Mouse (Mus musculus) limb, embryonic 10.5 days (tissue): Measurements from ENCODE around the gene Ccl28. TPM values are rescaled to one million over a fixed set of nuclear protein-coding genes. Genes with fewer than 3 reads are reported as not detected.
"Not testable (repeated sequence)": the region's sequence is repeated elsewhere in the genome, so short reads cannot be mapped to it uniquely, and the experiment has no call there.

Experiments
- DNase-seq: peaks from one replicate; pipeline ENCODE4 v3.0.0-alpha.2; 2017; ENCODE audit warnings: low spot score
- H3K27ac ChIP-seq: fragments of 300-500 bp; sonication (generic); 2 replicates; pipeline ENCODE4 v1.5.1; 2016; ENCODE audit warnings: mild to moderate bottlenecking
- H3K27me3 ChIP-seq: fragments of 300-500 bp; sonication (generic); 2 replicates; pipeline ENCODE4 v1.6.1; 2016; ENCODE audit warnings: low read depth, mild to moderate bottlenecking; ENCODE audit not compliant: poor library complexity, severe bottlenecking
- H3K36me3 ChIP-seq: fragments of 300-500 bp; sonication (generic); 2 replicates; pipeline ENCODE4 v1.6.1; 2016; ENCODE audit warnings: mild to moderate bottlenecking, moderate library complexity
- H3K4me1 ChIP-seq: fragments of 300-500 bp; sonication (generic); 2 replicates; pipeline ENCODE4 v1.6.1; 2016
- H3K4me3 ChIP-seq: fragments of 300-500 bp; sonication (generic); 2 replicates; pipeline ENCODE4 v1.5.1; 2016; ENCODE audit warnings: mild to moderate bottlenecking, moderate library complexity
- H3K9me3 ChIP-seq: fragments of 300-500 bp; sonication (generic); replicated peaks from 2 replicates; pipeline ENCODE4 v1.6.1; 2016; ENCODE audit warnings: mild to moderate bottlenecking
- WGBS: fragments of 180-500 bp; shearing (Covaris S2); methylation state at CpG from one replicate; pipeline ENCODE4 v1.1.7; 2016; 5-methylcytosine and 5-hydroxymethylcytosine counted together
- polyA plus RNA-seq: library from polyadenylated mRNA; unstranded; fragments of >200 nt; fragmentation: Nextera tagmentation; extraction: Ambion mirVana; gene quantifications from 2 replicates; pipeline ENCODE4 v1.2.1, GENCODE M21; 2016

Ccl28 gene
- polyA plus RNA-seq, 1 experiment from 2014 or later = 0.10 TPM

DNA sequence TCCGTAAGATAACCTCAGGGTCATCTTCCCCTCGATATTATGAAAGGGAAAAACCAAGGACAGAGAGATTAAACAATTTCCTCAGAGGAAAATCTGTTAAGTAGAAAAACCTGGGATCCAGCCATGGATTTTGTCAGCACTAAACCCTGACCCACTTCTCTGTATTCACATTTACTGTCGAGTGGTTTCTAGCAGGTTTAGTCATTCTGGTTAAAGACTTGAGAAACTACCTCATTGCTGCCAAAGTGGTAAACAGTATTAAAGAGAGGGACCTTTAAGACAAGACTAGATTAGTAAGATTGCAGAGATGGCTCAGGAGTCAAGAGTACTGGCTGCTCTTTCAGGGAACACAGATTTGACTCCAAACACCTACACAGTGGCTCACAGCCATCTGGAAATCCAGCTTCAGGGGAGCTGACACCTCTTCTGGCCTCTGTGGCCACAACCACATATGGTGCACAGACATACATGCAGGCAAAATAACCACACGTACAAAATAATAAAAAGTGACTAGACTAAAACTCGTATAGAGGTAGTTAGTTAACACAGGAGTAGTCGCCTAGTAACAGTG lies 33.3 kb downstream of the Ccl28 start:
- Histone ChIP-seq H3K36me3 (no peaks in the 10 kb centered on the region), H3K9me3 (no peaks in the 10 kb centered on the region), H3K27me3 (no peaks in the 10 kb centered on the region), H3K27ac (no peak overlapping the region), H3K4me1 (no peaks in the 10 kb centered on the region), H3K4me3 (no peak overlapping the region)
- no peak for DNase-seq
- 81% methylated on average over 6 of the region's 6 CpGs for WGBS

DNA sequence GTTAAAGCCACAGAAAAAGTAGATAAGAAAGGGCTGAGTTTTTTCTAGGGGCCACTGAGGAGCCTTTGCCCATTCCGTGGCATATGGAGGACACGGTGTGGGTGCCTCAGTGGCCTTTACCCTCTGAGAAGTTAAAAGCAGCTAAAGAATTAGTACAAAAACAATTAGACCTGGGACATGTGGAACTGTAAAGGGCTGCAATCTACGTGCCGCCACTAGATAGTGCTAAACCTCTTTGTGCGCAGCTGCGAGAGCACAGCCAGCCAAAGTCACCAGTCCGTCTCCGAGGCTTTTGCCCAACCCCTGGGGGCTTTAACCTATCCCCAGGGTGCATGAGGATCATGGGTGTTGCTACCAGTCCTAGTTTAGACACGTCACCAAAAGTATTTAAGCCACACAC lies 37.8 kb downstream of the Ccl28 start:
- H3K27ac ChIP-seq, H3K9me3 ChIP-seq, H3K27me3 ChIP-seq, H3K4me3 ChIP-seq, H3K4me1 ChIP-seq, DNase-seq, H3K36me3 ChIP-seq: not testable (repeated sequence)
- WGBS = 74% methylated on average over 7 of the region's 9 CpGs

DNA sequence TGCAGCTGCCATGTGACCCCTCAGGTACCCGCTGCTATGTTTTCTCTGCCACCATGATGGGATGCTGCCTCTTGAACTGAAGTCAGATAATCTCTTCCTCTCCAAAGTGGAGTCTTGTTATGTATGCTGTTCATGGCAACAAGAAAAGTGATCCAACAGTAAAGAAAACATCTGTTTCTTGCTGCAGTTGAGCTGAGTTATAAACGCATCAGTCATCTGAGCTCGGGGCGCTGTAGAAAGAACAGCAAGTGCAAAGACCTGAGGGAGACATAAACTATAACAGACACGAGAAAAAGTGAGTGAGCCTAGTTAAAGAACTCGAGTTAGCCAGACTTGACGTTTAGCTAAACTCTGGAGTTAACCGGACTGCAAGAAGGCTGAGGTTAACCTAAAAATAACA lies 55.2 kb downstream of the Ccl28 start:
- H3K36me3 ChIP-seq = no peaks in the 10 kb centered on the region
- peaks cover 3% of the 10 kb centered on the region; the same call in 1 of the 2 replicates for H3K4me1 ChIP-seq
- no peak overlapping the region for H3K27ac ChIP-seq
- 72% methylated on average over 8 of the region's 8 CpGs for WGBS
- no peaks in the 10 kb centered on the region for H3K27me3 ChIP-seq
- DNase-seq = no peak
- H3K9me3 ChIP-seq = no peaks in the 10 kb centered on the region
- H3K4me3 ChIP-seq = no peak overlapping the region

DNA sequence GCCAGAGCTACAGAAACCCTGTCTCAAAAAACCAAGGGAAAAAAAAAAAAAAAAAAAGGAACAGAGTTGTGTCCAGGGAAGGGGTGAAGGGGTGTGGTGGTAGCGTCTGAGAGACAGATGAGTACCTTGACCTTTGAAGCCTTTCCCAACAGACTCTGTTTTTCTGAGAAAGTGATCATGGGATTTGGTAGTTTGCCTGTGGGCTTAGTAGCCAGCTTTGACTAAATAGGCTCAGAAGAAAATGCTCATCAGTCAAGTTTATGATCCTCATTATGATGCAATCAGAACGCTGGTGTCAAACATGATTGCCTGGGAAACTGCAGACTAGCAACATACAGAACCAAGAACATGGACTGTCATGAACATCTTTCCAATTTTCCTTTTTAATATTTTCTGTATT lies 56.1 kb downstream of the Ccl28 start:
- no peaks in the 10 kb centered on the region for H3K9me3 ChIP-seq
- 67% methylated on average over 2 of the region's 2 CpGs for WGBS
- peaks cover 10% of the 10 kb centered on the region for H3K4me1 ChIP-seq
- no peaks in the 10 kb centered on the region for H3K27me3 ChIP-seq
- H3K27ac ChIP-seq = no peak overlapping the region
- H3K4me3 ChIP-seq = no peak overlapping the region
- H3K36me3 ChIP-seq = no peaks in the 10 kb centered on the region
- no peak for DNase-seq

DNA sequence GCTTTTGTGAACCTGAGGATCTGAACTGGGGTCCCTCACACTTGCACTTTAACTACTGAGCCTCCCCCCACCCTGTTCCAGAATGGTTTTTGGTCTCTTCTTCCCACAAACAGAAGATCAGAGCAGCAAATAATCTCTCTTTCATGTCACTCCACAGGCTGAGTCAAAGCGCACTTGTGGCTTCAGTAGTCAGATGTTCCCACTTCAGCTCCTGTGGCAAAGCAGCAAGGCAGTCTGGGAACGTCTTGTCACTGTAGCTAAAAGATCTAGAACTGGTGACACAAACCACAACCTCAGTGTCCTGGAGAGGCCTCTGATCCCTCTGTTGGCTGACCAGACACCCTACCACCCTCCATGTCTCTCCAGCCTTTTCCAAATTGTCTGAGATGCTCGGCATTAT lies 57.5 kb downstream of the Ccl28 start:
- H3K36me3 ChIP-seq = no peaks in the 10 kb centered on the region
- H3K4me3 ChIP-seq = no peak overlapping the region
- no peak overlapping the region for H3K27ac ChIP-seq
- H3K9me3 ChIP-seq = no peaks in the 10 kb centered on the region
- 77% methylated on average over 3 of the region's 3 CpGs for WGBS
- H3K27me3 ChIP-seq = no peaks in the 10 kb centered on the region
- no peak for DNase-seq
- peaks cover 11% of the 10 kb centered on the region for H3K4me1 ChIP-seq

DNA sequence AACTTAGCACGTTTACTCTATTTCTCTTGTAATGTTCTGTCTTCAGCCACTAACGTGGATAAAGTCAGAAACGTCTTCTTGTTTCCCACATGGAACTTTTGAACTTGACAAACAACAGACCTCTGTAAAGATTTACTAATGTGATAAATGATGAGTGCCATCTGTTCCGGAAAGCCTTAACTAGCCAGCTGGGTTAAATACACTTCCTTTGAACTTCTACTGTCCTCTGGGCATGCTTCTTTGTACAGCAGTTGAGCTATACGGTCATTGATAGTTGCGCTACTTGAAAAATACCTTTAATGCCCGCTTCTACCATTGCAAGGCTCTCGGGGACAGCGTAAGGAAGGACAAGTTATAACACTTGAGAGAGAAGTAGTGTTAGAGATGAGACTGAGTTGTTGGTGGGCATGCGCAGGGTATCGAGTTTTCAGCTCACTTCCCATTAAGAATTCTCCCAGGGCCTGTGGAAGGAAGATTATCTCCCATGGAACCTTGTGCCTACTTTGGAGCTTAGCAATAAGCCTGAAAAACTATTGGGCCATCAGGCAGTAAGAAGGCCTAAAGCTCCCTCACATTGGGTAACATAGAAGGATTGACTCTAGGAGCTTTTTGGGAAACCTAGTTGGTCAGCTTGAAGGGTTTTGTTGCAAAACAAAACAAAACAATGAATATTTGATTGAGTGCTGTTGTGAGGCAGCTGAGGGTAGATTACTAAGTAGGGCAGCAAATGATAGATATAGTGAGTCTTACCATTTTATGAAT lies 61.0 kb downstream of the Ccl28 start:
- Histone ChIP-seq H3K27ac (no peak overlapping the region), H3K9me3 (no peaks in the 10 kb centered on the region), H3K4me1 (peaks cover 12% of the 10 kb centered on the region), H3K4me3 (no peak overlapping the region), H3K36me3 (no peaks in the 10 kb centered on the region), H3K27me3 (no peaks in the 10 kb centered on the region)
- WGBS = 61% methylated on average over 11 of the region's 11 CpGs
- DNase-seq = no peak

DNA sequence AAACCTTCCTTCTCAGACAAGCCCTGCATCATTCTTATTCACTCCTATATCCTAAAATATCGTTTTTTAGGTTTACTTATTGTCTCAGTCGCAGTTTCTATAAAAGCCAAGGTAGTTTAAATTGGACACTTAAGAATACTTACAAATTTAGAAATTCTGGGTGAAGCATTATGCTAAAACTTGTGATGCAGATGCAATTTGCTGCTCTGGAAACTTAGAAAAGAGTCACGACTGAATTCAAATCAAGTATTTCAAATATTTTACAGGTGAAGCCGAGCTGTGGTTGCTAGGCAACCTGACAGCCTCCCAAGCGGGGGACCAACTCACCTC lies 66.1 kb downstream of the Ccl28 start:
- WGBS = 18% methylated on average over 5 of the region's 5 CpGs

DNA sequence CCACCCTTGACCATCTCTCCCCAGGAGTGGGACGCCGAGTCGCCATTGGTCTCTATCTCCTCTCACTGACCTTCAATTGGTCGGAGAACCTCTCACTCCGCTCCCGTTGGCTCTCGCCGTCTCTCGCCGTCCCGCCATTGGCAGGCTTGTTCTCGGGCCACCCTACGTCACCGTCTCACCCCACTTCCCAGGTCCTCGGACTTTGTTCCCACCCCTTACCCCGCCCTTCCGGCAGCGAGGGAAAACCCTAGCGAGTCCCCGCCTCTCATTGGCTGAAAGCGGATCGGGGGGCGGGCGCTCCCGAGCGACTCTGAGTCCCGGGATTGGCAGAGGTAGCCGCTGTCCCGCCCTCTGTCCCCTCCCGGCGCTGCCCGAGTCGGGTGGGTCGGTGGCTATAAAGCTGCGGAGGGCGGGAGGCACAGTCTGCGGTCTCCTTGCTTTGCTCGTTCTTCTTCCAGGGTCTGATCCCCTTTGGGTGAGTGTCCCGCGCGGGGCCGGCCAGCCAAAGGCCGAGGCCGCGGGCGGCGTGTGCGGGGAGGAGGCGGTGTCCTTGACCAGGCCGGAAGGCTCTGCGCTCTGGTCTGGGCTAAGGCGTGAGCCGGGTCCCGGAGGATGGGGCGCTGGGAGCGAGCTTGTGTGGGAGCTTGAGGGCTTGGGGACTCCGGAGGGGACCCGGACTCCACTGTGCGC lies 66.6 kb downstream of the Ccl28 start, which contains the start of gene Hmgcs1:
Hmgcs1 (plus strand) TSS at position 341 of the 690 bp plus-strand sequence.
- peak; percentile 99 for DNase-seq
- peaks cover 23% of the 10 kb centered on the region for H3K36me3 ChIP-seq
- H3K9me3 ChIP-seq = no peaks in the 10 kb centered on the region
- peak within 1 kb of the TSS; percentile 95 for H3K27ac ChIP-seq
- no peaks in the 10 kb centered on the region for H3K27me3 ChIP-seq
- peak within 1 kb of the TSS; percentile 78 for H3K4me3 ChIP-seq
- WGBS = under 1% methylated on average over 59 of the region's 59 CpGs
- H3K4me1 ChIP-seq = peaks cover 19% of the 10 kb centered on the region

More for the DNA sequence above, 66.1 kb downstream of the Ccl28 start:
- Histone ChIP-seq H3K27me3 (no peaks in the 10 kb centered on the region), H3K36me3 (peaks cover 19% of the 10 kb centered on the region), H3K9me3 (no peaks in the 10 kb centered on the region), H3K4me3 (peak overlapping the region; percentile 78), H3K27ac (peak overlapping the region; percentile 95), H3K4me1 (peaks cover 20% of the 10 kb centered on the region)
- DNase-seq = no peak

DNA sequence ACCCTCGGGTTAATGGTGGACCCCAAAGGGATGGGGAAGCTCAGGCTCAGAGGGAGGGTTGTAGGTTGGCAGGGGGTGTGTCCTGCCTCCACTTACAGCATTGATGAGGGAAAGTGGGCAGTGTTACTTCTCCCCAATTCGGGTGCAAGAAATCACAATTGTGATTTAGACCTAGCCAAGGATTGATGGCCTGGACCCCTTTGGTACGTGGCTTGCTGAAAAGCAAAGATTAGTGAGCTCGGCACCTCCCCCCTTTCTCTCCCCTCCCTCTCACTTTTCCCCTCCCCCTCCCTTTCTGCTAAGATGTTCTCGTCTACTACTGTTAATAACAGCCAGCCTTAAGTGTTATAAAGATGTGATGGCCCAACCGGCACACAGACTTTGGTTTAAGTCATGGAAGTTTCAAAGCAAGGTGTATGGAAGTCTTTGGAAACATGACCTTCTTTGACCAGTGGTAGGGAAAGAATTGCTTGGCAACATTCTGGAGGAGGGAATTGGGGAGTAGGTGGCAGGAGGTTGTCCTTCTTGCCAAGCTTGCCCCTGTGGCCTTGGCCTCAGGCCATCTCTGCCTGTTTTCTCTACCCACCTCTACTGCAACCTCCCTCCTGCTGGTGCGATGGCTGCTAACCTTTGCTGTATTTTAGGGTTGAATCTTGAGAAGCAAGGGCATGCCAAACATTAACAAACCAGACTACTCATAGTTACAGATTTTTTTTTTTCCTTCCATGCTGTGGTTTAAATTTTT lies 67.4 kb downstream of the Ccl28 start:
- 9% methylated on average over 7 of the region's 7 CpGs for WGBS
- peak overlapping the region; percentile 78 for H3K4me3 ChIP-seq
- no peaks in the 10 kb centered on the region for H3K9me3 ChIP-seq
- H3K27ac ChIP-seq = peak overlapping the region; percentile 95
- DNase-seq = no peak
- H3K27me3 ChIP-seq = no peaks in the 10 kb centered on the region
- peaks cover 27% of the 10 kb centered on the region for H3K36me3 ChIP-seq
- H3K4me1 ChIP-seq = peaks cover 19% of the 10 kb centered on the region

DNA sequence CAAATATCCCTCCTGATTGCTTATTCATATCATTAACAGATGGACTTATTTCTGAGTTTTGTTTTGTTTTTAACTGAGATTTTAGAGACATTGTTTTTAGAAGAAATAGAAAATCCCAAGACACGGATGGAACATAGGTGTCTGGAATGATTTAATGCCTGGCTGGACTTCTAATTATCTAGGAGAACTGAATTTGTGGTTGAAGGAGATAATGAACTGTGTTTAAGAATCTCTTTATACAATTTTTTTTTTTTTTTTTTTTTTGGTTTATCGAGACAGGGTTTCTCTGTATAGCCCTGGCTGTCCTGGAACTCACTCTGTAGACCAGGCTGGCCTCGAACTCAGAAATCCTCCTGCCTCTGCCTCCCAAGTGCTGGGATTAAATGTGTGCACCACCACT lies 68.3 kb downstream of the Ccl28 start:
- not testable (repeated sequence) for DNase-seq, H3K27me3 ChIP-seq, H3K9me3 ChIP-seq, H3K27ac ChIP-seq
- 86% methylated on average over 3 of the region's 3 CpGs for WGBS
- Histone ChIP-seq H3K36me3 (peaks cover 36% of the 10 kb centered on the region), H3K4me1 (peaks cover 19% of the 10 kb centered on the region), H3K4me3 (peak overlapping the region; percentile 78)

DNA sequence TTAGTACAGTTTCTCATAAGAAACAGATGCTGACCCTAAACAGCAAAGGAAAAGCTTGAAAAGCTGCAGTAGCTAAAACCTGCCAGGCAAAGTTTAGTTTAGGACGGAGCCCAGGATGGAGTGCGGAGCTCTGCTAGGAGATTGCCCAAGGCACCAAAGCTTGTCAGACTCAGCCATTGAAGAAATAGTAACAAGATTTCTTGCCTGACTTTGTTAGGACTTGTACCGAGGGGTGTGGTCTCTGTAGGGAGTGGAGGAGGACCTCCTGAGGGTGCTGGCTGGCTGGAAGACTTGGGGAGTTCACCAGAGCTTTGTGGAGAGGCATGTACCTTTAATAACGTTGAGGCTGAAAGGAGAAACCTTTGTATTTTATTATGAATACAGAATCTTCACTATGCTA lies 72.1 kb downstream of the Ccl28 start:
- Histone ChIP-seq H3K4me3 (no peak overlapping the region), H3K4me1 (peaks cover 14% of the 10 kb centered on the region; the same call in 1 of the 2 replicates), H3K9me3 (no peaks in the 10 kb centered on the region), H3K27ac (no peak overlapping the region), H3K36me3 (peaks cover 71% of the 10 kb centered on the region), H3K27me3 (no peaks in the 10 kb centered on the region)
- 75% methylated on average over 4 of the region's 4 CpGs for WGBS
- DNase-seq = no peak

DNA sequence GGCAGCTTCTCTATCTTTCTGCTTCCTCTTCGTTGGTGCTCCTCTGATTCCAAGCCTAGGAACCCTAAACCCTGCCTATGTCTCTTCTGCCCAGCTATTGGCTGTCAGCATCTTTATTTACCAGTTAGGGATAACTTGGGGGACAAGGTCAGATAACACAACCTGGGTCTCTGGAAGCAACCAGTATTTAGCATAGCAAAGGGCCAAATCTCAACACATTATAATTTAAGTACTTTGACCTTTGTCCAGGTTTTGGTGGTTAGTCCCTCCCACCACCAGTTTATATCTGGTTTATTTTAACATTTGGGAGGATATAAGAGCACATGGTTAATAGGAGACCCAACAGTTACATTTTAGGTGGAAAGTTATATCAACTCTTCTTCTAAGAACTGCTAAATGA lies 72.9 kb downstream of the Ccl28 start:
- Histone ChIP-seq H3K9me3 (no peaks in the 10 kb centered on the region), H3K27ac (no peak overlapping the region), H3K36me3 (peaks cover 79% of the 10 kb centered on the region), H3K4me1 (peaks cover 10% of the 10 kb centered on the region; the same call in 1 of the 2 replicates), H3K27me3 (no peaks in the 10 kb centered on the region), H3K4me3 (no peak overlapping the region)
- DNase-seq = no peak
- WGBS = 84% methylated on average over 1 of the region's 1 CpGs

DNA sequence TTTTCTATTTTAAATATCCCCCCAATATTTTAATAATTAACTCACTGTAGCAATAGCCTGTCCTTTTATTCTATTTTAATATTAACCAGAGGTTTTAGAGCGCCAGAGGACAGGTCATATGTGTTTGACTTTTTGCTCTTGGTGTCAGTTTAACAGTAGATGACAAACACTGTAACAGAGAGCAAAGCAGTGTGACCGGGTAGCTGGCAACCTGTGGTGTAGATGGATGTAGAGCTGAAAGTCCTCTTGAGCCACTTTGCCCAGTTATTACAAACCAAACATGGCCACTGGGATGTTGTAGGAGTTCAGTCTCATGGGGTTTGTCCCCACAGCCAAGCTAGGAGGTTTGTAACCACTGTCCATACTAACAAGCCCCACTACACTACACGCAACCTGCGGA lies 74.8 kb downstream of the Ccl28 start:
- H3K4me3 ChIP-seq = no peak overlapping the region
- H3K36me3 ChIP-seq = peaks cover 91% of the 10 kb centered on the region
- WGBS = 95% methylated on average over 4 of the region's 4 CpGs
- H3K9me3 ChIP-seq = no peaks in the 10 kb centered on the region
- H3K27me3 ChIP-seq = no peaks in the 10 kb centered on the region
- DNase-seq = no peak
- H3K4me1 ChIP-seq = peaks cover 4% of the 10 kb centered on the region; the same call in 1 of the 2 replicates
- H3K27ac ChIP-seq = no peak overlapping the region
